Comparison of ENCODE assay signal across 8 mouse cellular contexts in the genomic region with DNA sequence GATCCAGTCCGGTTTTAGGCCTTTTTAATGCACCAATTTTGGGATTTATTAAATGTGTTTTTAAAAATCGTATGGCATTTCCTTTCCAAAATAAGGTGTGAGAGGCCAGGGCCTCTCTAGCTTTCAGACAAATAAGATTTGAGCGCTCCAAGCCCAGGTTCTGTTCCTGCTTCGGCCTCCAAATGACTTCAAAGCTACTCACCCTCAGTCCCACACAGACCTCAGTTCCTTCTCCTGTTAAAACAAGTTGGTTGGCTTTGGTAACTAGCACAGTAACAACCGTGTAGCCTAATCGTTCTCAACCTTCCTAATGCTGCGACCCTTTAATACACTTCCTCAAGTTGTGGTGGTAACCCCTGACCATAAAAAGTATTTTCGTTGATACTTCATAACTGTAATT. TPM values are rescaled to one million over a fixed set of nuclear protein-coding genes. Genes with fewer than 3 reads are reported as not detected.
DNase-seq lines count a peak whose midpoint lies in the region; ATAC-seq and TF ChIP-seq lines count a peak whose summit lies in the region.

No protein-coding gene starts in this region.

- TF ChIP-seq CTCF in layer of hippocampus, adult 2 months (conservative IDR thresholded peaks at IDR 0.05), result no peak
- TF ChIP-seq CTCF in hindbrain, postnatal 0 days (IDR thresholded peaks at IDR 0.05; ENCODE audit: low read depth), result no peak
- no peak for TF ChIP-seq CTCF in midbrain, postnatal 0 days (IDR thresholded peaks at IDR 0.05)

- H3K9me3 ChIP-seq in embryonic facial prominence, embryonic 10.5 days, result no peaks in the 10 kb centered on the region
- H3K9me3 ChIP-seq in hindbrain, postnatal 0 days (ENCODE audit: low read length), result no peaks in the 10 kb centered on the region
- H3K9me3 ChIP-seq in midbrain, postnatal 0 days (ENCODE audit: low read length), result no peaks in the 10 kb centered on the region

- H3K4me1 ChIP-seq in embryonic facial prominence, embryonic 10.5 days, result peaks cover 49% of the 10 kb centered on the region
- H3K4me1 ChIP-seq in hindbrain, postnatal 0 days (ENCODE audit: insufficient read depth, low read length), result peaks cover 12% of the 10 kb centered on the region
- H3K4me1 ChIP-seq in midbrain, postnatal 0 days (ENCODE audit: insufficient read depth, low read length), result peaks cover 8% of the 10 kb centered on the region; the same call in 1 of the 2 replicates

- H3K27ac ChIP-seq in layer of hippocampus, adult 2 months, result peak overlapping the region; percentile 93
- H3K27ac ChIP-seq in embryonic facial prominence, embryonic 10.5 days (replicated peaks), result peak overlapping the region; percentile 94
- H3K27ac ChIP-seq in hindbrain, postnatal 0 days, result no peak overlapping the region
- H3K27ac ChIP-seq in midbrain, postnatal 0 days (ENCODE audit: low read depth, low read length), result no peak overlapping the region

- ATAC-seq in hindbrain, postnatal 0 days, result no peak
- ATAC-seq in midbrain, postnatal 0 days (ENCODE audit: low FRiP score), result no peak

- no peaks in the 10 kb centered on the region for H3K27me3 ChIP-seq in embryonic facial prominence, embryonic 10.5 days (replicated peaks; ENCODE audit: low read depth, poor library complexity, severe bottlenecking)
- no peaks in the 10 kb centered on the region for H3K27me3 ChIP-seq in hindbrain, postnatal 0 days (ENCODE audit: insufficient read depth, low read length)
- H3K27me3 ChIP-seq in midbrain, postnatal 0 days (ENCODE audit: insufficient read depth, low read length), result no peaks in the 10 kb centered on the region

- peak overlapping the region; percentile 90; the same call in 1 of the 2 replicates for H3K9ac ChIP-seq in hindbrain, postnatal 0 days (replicated peaks; ENCODE audit: low read length)
- 0 out of 2 replicates have a peak overlapping the region, but pooled peaks have one; percentile 84 for H3K9ac ChIP-seq in midbrain, postnatal 0 days (replicated peaks; ENCODE audit: low read length, poor library complexity, severe bottlenecking)

- H3K4me3 ChIP-seq in layer of hippocampus, adult 2 months, result peak overlapping the region; percentile 71
- peak overlapping the region; percentile 87 for H3K4me3 ChIP-seq in embryonic facial prominence, embryonic 10.5 days
- peak overlapping the region; percentile 92 for H3K4me3 ChIP-seq in hindbrain, postnatal 0 days (ENCODE audit: low read length)
- peak overlapping the region; percentile 91 for H3K4me3 ChIP-seq in midbrain, postnatal 0 days (ENCODE audit: low read depth, low read length)

- DNase-seq in layer of hippocampus, adult 2 months (ENCODE audit: low spot score in 2 of 2), result no peak
- no peak for DNase-seq in layer of hippocampus, postnatal 36 days
- no peak for DNase-seq in embryonic facial prominence, embryonic 10.5 days (ENCODE audit: low spot score)
- DNase-seq in hindbrain, postnatal 0 days (ENCODE audit: low spot score), result no peak
- no peak for DNase-seq in midbrain, postnatal 0 days (ENCODE audit: low spot score)
- DNase-seq in layer of hippocampus, adult 8-10 months (ENCODE audit: low spot score in 2 of 2), result no peak
- DNase-seq in thymus, postnatal 14 days, result no peak
- DNase-seq in frontal cortex, postnatal 36 days (ENCODE audit: low spot score in 2 of 2), result no peak

- WGBS in embryonic facial prominence, embryonic 10.5 days, result 55% methylated on average over 8 of the region's 8 CpGs
- WGBS in hindbrain, postnatal 0 days, result 53% methylated on average over 8 of the region's 8 CpGs
- WGBS in midbrain, postnatal 0 days, result 58% methylated on average over 8 of the region's 8 CpGs

- H3K4me2 ChIP-seq in hindbrain, postnatal 0 days (ENCODE audit: low read depth, low read length), result peak overlapping the region; percentile 84
- H3K4me2 ChIP-seq in midbrain, postnatal 0 days (ENCODE audit: low read depth, low read length, poor library complexity, severe bottlenecking), result peak overlapping the region; percentile 78

- no peaks in the 10 kb centered on the region for H3K36me3 ChIP-seq in embryonic facial prominence, embryonic 10.5 days (replicated peaks)
- H3K36me3 ChIP-seq in hindbrain, postnatal 0 days (ENCODE audit: insufficient read depth, low read length), result no peaks in the 10 kb centered on the region
- H3K36me3 ChIP-seq in midbrain, postnatal 0 days (ENCODE audit: insufficient read depth, low read length), result no peaks in the 10 kb centered on the region

RNA-seq across cellular contexts. Expression of a gene that starts 0.7 kb away (rescaled TPM):
- 10 to 100 TPM; 99.3 TPM for total RNA-seq in layer of hippocampus, adult 2 months (2021)
- total RNA-seq in layer of hippocampus, postnatal 36 days (2021), result 10 to 100 TPM; 97.7 to 99.5 TPM
- polyA plus RNA-seq in embryonic facial prominence, embryonic 10.5 days (2016; fragmentation: Nextera tagmentation; extraction: Ambion mirVana), result 32.2 and 32.6 TPM in 2 replicates
- 23.5 and 28.8 TPM in 2 replicates for total RNA-seq in hindbrain, postnatal 0 days (2014; rRNA removed)
- 59.1 and 59.8 TPM in 2 replicates for polyA plus RNA-seq in hindbrain, postnatal 0 days (2015; fragmentation: Nextera tagmentation; extraction: Ambion mirVana)
- 16.0 and 24.0 TPM in 2 replicates for total RNA-seq in midbrain, postnatal 0 days (2014; rRNA removed)
- 46.4 and 51.9 TPM in 2 replicates for polyA plus RNA-seq in midbrain, postnatal 0 days (2015; fragmentation: Nextera tagmentation; extraction: Ambion mirVana)
- total RNA-seq in layer of hippocampus, adult 8-10 months (2022), result 100 to 1,000 TPM; 103 to 108 (median 105) TPM

Comparison
In these comparisons a context has a peak if more than half of its experiments do, and no peak if none do; other contexts are left out.
1. H3K27ac ChIP-seq: peak in layer of hippocampus, adult 2 months (single experiment) and embryonic facial prominence, embryonic 10.5 days (single experiment); none in hindbrain, postnatal 0 days (single experiment) and midbrain, postnatal 0 days (single experiment).
2. Peak in every context shown above with its lines, with median percentiles within 50 percentile points of each other: H3K4me3 ChIP-seq.